ENCODE assay signal across 8 mouse cellular contexts in genomic region chr8:70607898-70608748, GRCm38 (mm10). TPM values are rescaled to one million over a fixed set of nuclear protein-coding genes. Genes with fewer than 3 reads are reported as not detected.
DNase-seq lines count a peak whose midpoint lies in the region; ATAC-seq and TF ChIP-seq lines count a peak whose summit lies in the region.

No protein-coding gene starts in this region.

- H3K27ac ChIP-seq in ES-Bruce4 (ENCODE audit: insufficient read depth, low read length) = 0 out of 2 replicates have a peak overlapping the region, but pooled peaks have one; percentile 37
- peak overlapping the region; percentile 99 for H3K27ac ChIP-seq in heart, embryonic 11.5 days (ENCODE audit: low read depth, low read length)
- H3K27ac ChIP-seq in kidney, embryonic 16.5 days (ENCODE audit: low read length) = peak overlapping the region; percentile 100
- H3K27ac ChIP-seq in lung, postnatal 0 days (ENCODE audit: low read length) = peak overlapping the region; percentile 98

- H3K4me1 ChIP-seq in ES-Bruce4 (ENCODE audit: control insufficient read depth, insufficient read depth, low read length) = peaks cover 8% of the 10 kb centered on the region
- peaks cover 24% of the 10 kb centered on the region for H3K4me1 ChIP-seq in heart, embryonic 11.5 days (ENCODE audit: control insufficient read depth, insufficient read depth, low read length)
- peaks cover 46% of the 10 kb centered on the region for H3K4me1 ChIP-seq in kidney, embryonic 16.5 days (ENCODE audit: insufficient read depth, low read length)
- H3K4me1 ChIP-seq in lung, postnatal 0 days (ENCODE audit: insufficient read depth, low read depth, low read length) = peaks cover 8% of the 10 kb centered on the region; the same call in 1 of the 2 replicates

- H3K4me3 ChIP-seq in ES-Bruce4 (ENCODE audit: low read depth, low read length) = peak overlapping the region; percentile 93
- peak overlapping the region; percentile 78 for H3K4me3 ChIP-seq in heart, embryonic 11.5 days (ENCODE audit: low read depth, low read length)
- peak overlapping the region; percentile 74 for H3K4me3 ChIP-seq in kidney, embryonic 16.5 days (ENCODE audit: low read length)
- peak overlapping the region; percentile 61 for H3K4me3 ChIP-seq in lung, postnatal 0 days (ENCODE audit: low read depth, low read length)

- TF ChIP-seq EP300 in ES-Bruce4 (IDR thresholded peaks at IDR 0.05; ENCODE audit: insufficient read depth, low read depth, low read length) = no peak
- TF ChIP-seq EP300 in lung, postnatal 0 days (IDR thresholded peaks at IDR 0.05) = no peak

- no peak for ATAC-seq in heart, embryonic 11.5 days (replicated peaks; ENCODE audit: insufficient number of reproducible peaks, low FRiP score, low TSS enrichment)
- no peak for ATAC-seq in kidney, embryonic 16.5 days (ENCODE audit: low FRiP score, low TSS enrichment)
- ATAC-seq in lung, postnatal 0 days = no peak

- TF ChIP-seq CTCF in ES-Bruce4 (IDR thresholded peaks at IDR 0.05; ENCODE audit: low read depth, low read length) = no peak
- no peak for TF ChIP-seq CTCF in lung, postnatal 0 days (IDR thresholded peaks at IDR 0.05)

- no peaks in the 10 kb centered on the region for H3K9me3 ChIP-seq in ES-Bruce4 (replicated peaks; ENCODE audit: control insufficient read depth, insufficient read depth, low read length, poor library complexity, severe bottlenecking)
- H3K9me3 ChIP-seq in heart, embryonic 11.5 days (replicated peaks; ENCODE audit: control insufficient read depth, low read length) = no peaks in the 10 kb centered on the region
- H3K9me3 ChIP-seq in kidney, embryonic 16.5 days (ENCODE audit: low read length) = no peaks in the 10 kb centered on the region
- no peaks in the 10 kb centered on the region for H3K9me3 ChIP-seq in lung, postnatal 0 days (ENCODE audit: low read length)

- peak; percentile 87 for DNase-seq in A20 (ENCODE audit: low read depth, low spot score)
- peak; percentile 70 to 84 for DNase-seq in cerebellum, postnatal 25 days
- peak; percentile 53 for DNase-seq in lung, postnatal 0 days (ENCODE audit: low spot score)
- DNase-seq in right cerebral cortex, postnatal 4 days = peak; percentile 75
- DNase-seq in urinary bladder, adult 2 months (ENCODE audit: low spot score) = no peak

- peak overlapping the region; percentile 100 for H3K4me2 ChIP-seq in heart, embryonic 11.5 days
- peak overlapping the region; percentile 98 for H3K4me2 ChIP-seq in kidney, embryonic 16.5 days (replicated peaks; ENCODE audit: low read depth, low read length)
- H3K4me2 ChIP-seq in lung, postnatal 0 days (replicated peaks; ENCODE audit: low read depth, low read length) = peak overlapping the region; percentile 97

- whole genome bisulfite sequencing in heart, embryonic 11.5 days (ENCODE audit: insufficient replicate concordance) = 2% methylated on average over 81 of the region's 84 CpGs
- WGBS in kidney, embryonic 16.5 days = under 1% methylated on average over 78 of the region's 84 CpGs
- WGBS in lung, postnatal 0 days = under 1% methylated on average over 84 of the region's 84 CpGs

- H3K36me3 ChIP-seq in ES-Bruce4 (ENCODE audit: control insufficient read depth, insufficient read depth, low read length, poor library complexity, severe bottlenecking) = no peaks in the 10 kb centered on the region
- H3K36me3 ChIP-seq in heart, embryonic 11.5 days (ENCODE audit: control insufficient read depth, insufficient read depth, low read length) = no peaks in the 10 kb centered on the region; the same call in 1 of the 2 replicates
- H3K36me3 ChIP-seq in kidney, embryonic 16.5 days (ENCODE audit: insufficient read depth, low read length) = peaks cover under 1% of the 10 kb centered on the region; the same call in 1 of the 2 replicates
- H3K36me3 ChIP-seq in lung, postnatal 0 days (ENCODE audit: insufficient read depth, low read length) = no peaks in the 10 kb centered on the region

- H3K27me3 ChIP-seq in ES-Bruce4 (ENCODE audit: control insufficient read depth, insufficient read depth, low read length, poor library complexity, severe bottlenecking) = no peaks in the 10 kb centered on the region
- no peaks in the 10 kb centered on the region for H3K27me3 ChIP-seq in heart, embryonic 11.5 days (ENCODE audit: control insufficient read depth, insufficient read depth, low read length)
- no peaks in the 10 kb centered on the region for H3K27me3 ChIP-seq in kidney, embryonic 16.5 days (ENCODE audit: insufficient read depth, low read length)
- H3K27me3 ChIP-seq in lung, postnatal 0 days (replicated peaks; ENCODE audit: insufficient read depth, low read length) = no peaks in the 10 kb centered on the region

- peak overlapping the region; percentile 95 for H3K9ac ChIP-seq in ES-Bruce4 (ENCODE audit: low read depth, poor library complexity, severe bottlenecking)
- peak overlapping the region; percentile 94 for H3K9ac ChIP-seq in heart, embryonic 11.5 days (ENCODE audit: low read depth, low read length)
- H3K9ac ChIP-seq in kidney, embryonic 16.5 days (replicated peaks; ENCODE audit: low read length) = peak overlapping the region; percentile 91
- H3K9ac ChIP-seq in lung, postnatal 0 days (replicated peaks; ENCODE audit: low read depth) = peak overlapping the region; percentile 82

- no peak for TF ChIP-seq POLR2A in ES-Bruce4 (IDR thresholded peaks at IDR 0.05; ENCODE audit: insufficient read depth, low read length)

RNA-seq across cellular contexts. Expression of gene Ssbp4, which starts 0.5 kb away (rescaled TPM):
- polyA plus RNA-seq in ES-Bruce4 (2011; ENCODE audit: insufficient read depth, insufficient read length, low read depth, missing spikeins) = 49.9 and 50.2 TPM in 2 replicates
- 72.5 and 78.9 TPM in 2 replicates for polyA plus RNA-seq in heart, embryonic 11.5 days (2014; fragmentation: Nextera tagmentation; extraction: Ambion mirVana)
- polyA plus RNA-seq in kidney, embryonic 16.5 days (2015; fragmentation: Nextera tagmentation; extraction: Ambion mirVana) = 133 and 149 TPM in 2 replicates
- 117 and 125 TPM in 2 replicates for polyA plus RNA-seq in lung, postnatal 0 days (2015; fragmentation: Nextera tagmentation; extraction: Ambion mirVana)
- 73.5 and 74.6 TPM in 2 replicates for polyA plus RNA-seq in urinary bladder, adult 2 months (2012; rRNA removed)

RNA-seq across cellular contexts. Expression of gene Lrrc25, which starts 7.8 kb away (rescaled TPM):
- polyA plus RNA-seq in ES-Bruce4 (2011; ENCODE audit: insufficient read depth, insufficient read length, low read depth, missing spikeins) = not detected in 2 replicates
- polyA plus RNA-seq in heart, embryonic 11.5 days (2014; fragmentation: Nextera tagmentation; extraction: Ambion mirVana) = 0.19 and 0.59 TPM in 2 replicates
- 1.8 and 1.9 TPM in 2 replicates for polyA plus RNA-seq in kidney, embryonic 16.5 days (2015; fragmentation: Nextera tagmentation; extraction: Ambion mirVana)
- polyA plus RNA-seq in lung, postnatal 0 days (2015; fragmentation: Nextera tagmentation; extraction: Ambion mirVana) = 4.2 TPM in 2 replicates
- polyA plus RNA-seq in urinary bladder, adult 2 months (2012; rRNA removed) = 5.2 and 6.2 TPM in 2 replicates

RNA-seq across cellular contexts. Expression of gene Isyna1, which starts 13.9 kb away (rescaled TPM):
- polyA plus RNA-seq in ES-Bruce4 (2011; ENCODE audit: insufficient read depth, insufficient read length, low read depth, missing spikeins) = 61.5 and 72.3 TPM in 2 replicates
- polyA plus RNA-seq in heart, embryonic 11.5 days (2014; fragmentation: Nextera tagmentation; extraction: Ambion mirVana) = 86.0 and 95.3 TPM in 2 replicates
- polyA plus RNA-seq in kidney, embryonic 16.5 days (2015; fragmentation: Nextera tagmentation; extraction: Ambion mirVana) = 215 and 217 TPM in 2 replicates
- 49.1 and 57.8 TPM in 2 replicates for polyA plus RNA-seq in lung, postnatal 0 days (2015; fragmentation: Nextera tagmentation; extraction: Ambion mirVana)
- 37.9 and 49.6 TPM in 2 replicates for polyA plus RNA-seq in urinary bladder, adult 2 months (2012; rRNA removed)

RNA-seq across cellular contexts. Expression of gene Gdf15, which starts 24.1 kb away (rescaled TPM):
- polyA plus RNA-seq in ES-Bruce4 (2011; ENCODE audit: insufficient read depth, insufficient read length, low read depth, missing spikeins) = 1.9 and 2.1 TPM in 2 replicates
- polyA plus RNA-seq in heart, embryonic 11.5 days (2014; fragmentation: Nextera tagmentation; extraction: Ambion mirVana) = 0.26 and 0.37 TPM in 2 replicates
- polyA plus RNA-seq in kidney, embryonic 16.5 days (2015; fragmentation: Nextera tagmentation; extraction: Ambion mirVana) = 1.0 and 1.2 TPM in 2 replicates
- 1.3 and 2.3 TPM in 2 replicates for polyA plus RNA-seq in lung, postnatal 0 days (2015; fragmentation: Nextera tagmentation; extraction: Ambion mirVana)
- polyA plus RNA-seq in urinary bladder, adult 2 months (2012; rRNA removed) = 0.84 and 1.1 TPM in 2 replicates

RNA-seq across cellular contexts. Expression of gene Pgpep1, which starts 52.1 kb away (rescaled TPM):
- 30.2 and 44.4 TPM in 2 replicates for polyA plus RNA-seq in ES-Bruce4 (2011; ENCODE audit: insufficient read depth, insufficient read length, low read depth, missing spikeins)
- 38.9 and 41.6 TPM in 2 replicates for polyA plus RNA-seq in heart, embryonic 11.5 days (2014; fragmentation: Nextera tagmentation; extraction: Ambion mirVana)
- 88.5 TPM in 2 replicates for polyA plus RNA-seq in kidney, embryonic 16.5 days (2015; fragmentation: Nextera tagmentation; extraction: Ambion mirVana)
- 32.9 and 34.4 TPM in 2 replicates for polyA plus RNA-seq in lung, postnatal 0 days (2015; fragmentation: Nextera tagmentation; extraction: Ambion mirVana)
- 19.2 and 20.6 TPM in 2 replicates for polyA plus RNA-seq in urinary bladder, adult 2 months (2012; rRNA removed)

Comparison
In these comparisons a context has a peak if more than half of its experiments do, and no peak if none do; other contexts are left out.
1. H3K27ac ChIP-seq: peak in every context shown above with its lines; median percentile 100 in kidney, embryonic 16.5 days; 99 in heart, embryonic 11.5 days; 98 in lung, postnatal 0 days; 37 in ES-Bruce4.